Mouse (Mus musculus): ENCODE measurements around the gene Pfkfb1. TPM values are rescaled to one million over a fixed set of nuclear protein-coding genes. Genes with fewer than 3 reads are reported as not detected.

The Pfkfb1 gene
- total RNA-seq, 2 experiments from 2014 or later, result 3.0 to 3.5 TPM

DNA sequence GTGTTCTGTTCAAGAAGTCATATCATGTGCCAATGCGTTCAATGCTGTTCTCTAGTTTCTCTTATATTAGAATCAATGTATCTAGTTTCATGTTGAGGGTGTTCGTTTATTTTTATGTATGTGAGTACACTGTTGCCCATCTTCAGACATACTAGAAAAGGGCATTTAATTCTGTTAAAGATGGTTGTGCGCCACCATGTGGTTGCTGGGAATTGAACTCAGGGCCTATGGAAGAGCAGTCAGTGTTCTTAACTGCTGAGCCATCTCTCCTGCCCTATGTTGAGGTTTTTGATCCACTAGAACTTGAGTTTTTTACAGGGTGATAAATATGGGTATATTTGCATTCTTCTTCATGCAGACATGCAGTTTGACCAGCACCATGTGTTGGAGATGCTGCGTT, 74.8 kb downstream of the Pfkfb1 start:
- DNase-seq (ENCODE audit: low spot score in 2 of 2), result no peak

DNA sequence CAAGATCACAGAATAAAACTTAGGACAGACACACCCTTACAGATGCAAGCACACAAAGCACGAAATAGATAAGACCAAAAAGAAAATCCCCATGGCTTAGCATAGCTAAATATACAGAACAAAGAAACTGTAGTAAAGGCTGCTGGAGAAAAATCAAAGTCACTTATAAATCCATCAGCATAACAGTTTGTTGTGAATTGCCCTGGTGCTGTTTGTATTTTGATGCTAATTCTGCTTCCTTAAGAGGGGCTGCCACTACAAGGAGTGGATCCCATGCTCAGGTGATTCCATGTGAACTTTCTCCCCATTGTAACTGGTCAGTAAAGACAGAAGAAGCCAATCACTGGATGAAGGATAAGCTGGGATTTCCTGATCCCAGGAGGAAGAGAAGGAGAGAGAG, 89.5 kb downstream of the Pfkfb1 start:
- no peak for DNase-seq (ENCODE audit: low spot score in 2 of 2)

Small RNA genes within 50 kb of the gene (microRNA-seq; reads per million reads assigned to microRNA genes)
- gene Mir3620, result 0 reads per million in 2 experiments

Other genes starting within 250 kb of the Pfkfb1 start
- gene Tmem29, start 129.1 kb upstream of the Pfkfb1 start, total RNA-seq (2021), result 10 to 100 TPM; 52.7 to 55.4 TPM
- 10 to 100 TPM; 10.7 to 12.4 TPM for gene Alas2, start 40.9 kb upstream of the Pfkfb1 start, total RNA-seq (2021)
- 10 to 100 TPM; 15.5 to 16.2 TPM for gene Apex2, start 1.6 kb downstream of the Pfkfb1 start, total RNA-seq (2021)
- 100 to 1,000 TPM; 146 to 159 TPM for gene Tro, start 69.4 kb downstream of the Pfkfb1 start, total RNA-seq (2021)
- gene Maged2, start 226.1 kb downstream of the Pfkfb1 start, total RNA-seq (2021), result 100 to 1,000 TPM in 1 of 2 experiments, 10 to 100 TPM in 1; 88.0 to 109 TPM

Measured in layer of hippocampus, postnatal 10 days (tissue).